Mouse (Mus musculus) kidney, adult 2 months (tissue): Measurements from ENCODE around the gene Abca14.

ENCODE experiments used
- CTCF ChIP-seq: fragments of 200-500 bp; conservative IDR thresholded peaks from 2 replicates; pipeline ENCODE4 v1.5.1; 2011; ENCODE audit warnings: low read depth, mild to moderate bottlenecking, control low read depth, low read length, moderate library complexity, mixed read lengths; ENCODE audit not compliant: insufficient read depth, insufficient read length
- POLR2A ChIP-seq: fragments of 200-500 bp; IDR thresholded peaks from one replicate; pipeline ENCODE4 v1.6.1; 2011; ENCODE audit warnings: low read depth, low read length, control low read depth

- TF ChIP-seq CTCF (no peak), POLR2A (no peak)
Observed at GRCm38 (mm10) chr7:120322963-120323362, 119.2 kb downstream of the Abca14 start.
